Mouse (Mus musculus) layer of hippocampus, postnatal 36 days (tissue): ENCODE data around the gene Zfp658. TPM values are rescaled to one million over a fixed set of nuclear protein-coding genes. Genes with fewer than 3 reads are reported as not detected.

Experiments used
- DNase-seq, 2 experiments: peaks; one replicate each; pipeline ENCODE4 v3.0.0; 2022
- total RNA-seq, 2 experiments: library from RNA; stranded (reverse); gene quantifications; 2 replicates each; pipeline ENCODE4 v1.2.3; 2021

The Zfp658 gene
- total RNA-seq, 2 experiments from 2014 or later = 5.5 to 6.6 TPM

DNA sequence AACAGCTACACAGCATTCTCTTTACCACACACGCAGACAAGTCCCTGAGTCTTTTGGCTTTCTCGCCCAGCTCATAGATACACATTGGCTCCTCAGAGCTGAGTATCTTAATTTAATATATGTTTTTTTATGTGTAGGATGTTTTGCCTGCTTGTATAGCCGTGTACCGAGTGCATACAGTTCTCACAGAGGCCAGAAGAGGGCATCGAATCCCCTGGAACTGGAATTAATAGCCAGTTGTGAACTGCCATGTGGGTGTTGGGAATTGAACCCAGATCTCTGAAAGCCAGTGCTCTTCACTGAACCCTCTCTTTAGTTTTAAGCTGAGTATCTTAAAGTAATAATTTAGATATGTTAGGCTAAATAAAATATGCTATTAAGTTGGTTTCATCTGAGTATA lies 22.7 kb downstream of the Zfp658 start:
- DNase-seq = no peak

GRCm38 (mm10) chr7:43601884-43602283 lies 39.8 kb downstream of the Zfp658 start:
- no peak for DNase-seq

GRCm38 (mm10) chr7:43606896-43607742 lies 45.1 kb downstream of the Zfp658 start, which contains the start of gene Zfp819:
TSS of gene Zfp819 (plus strand) at chr7:43607169.
- peak; percentile 58 to 62 for DNase-seq

- DNase-seq = no peak
Measured at GRCm38 (mm10) chr7:43607743-43608287, 45.8 kb downstream of the Zfp658 start.

- no peak for DNase-seq
Measured at GRCm38 (mm10) chr7:43608316-43608824, 46.3 kb downstream of the Zfp658 start.

- DNase-seq = no peak
Measured at GRCm38 (mm10) chr7:43613816-43614551, 51.9 kb downstream of the Zfp658 start.

DNA sequence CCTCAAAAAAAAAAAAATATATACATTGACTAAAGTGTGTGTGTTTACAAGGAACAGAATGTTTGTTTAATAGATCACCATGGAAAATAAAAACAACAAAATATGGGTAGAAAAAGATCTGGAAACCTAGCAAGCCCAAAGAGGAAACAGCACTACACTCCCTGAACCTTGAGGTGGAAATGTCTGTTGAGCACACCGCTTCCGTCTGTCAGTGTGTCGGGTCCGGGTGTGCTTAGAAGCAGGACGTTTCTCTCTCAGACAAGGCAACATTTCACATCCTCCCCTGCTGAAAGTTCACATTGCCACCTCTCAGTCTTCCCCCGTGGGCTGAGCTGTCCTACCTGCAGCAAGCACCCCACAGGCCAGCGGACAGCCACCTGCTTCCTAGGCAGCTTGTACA lies 60.9 kb downstream of the Zfp658 start:
- DNase-seq = no peak

DNA sequence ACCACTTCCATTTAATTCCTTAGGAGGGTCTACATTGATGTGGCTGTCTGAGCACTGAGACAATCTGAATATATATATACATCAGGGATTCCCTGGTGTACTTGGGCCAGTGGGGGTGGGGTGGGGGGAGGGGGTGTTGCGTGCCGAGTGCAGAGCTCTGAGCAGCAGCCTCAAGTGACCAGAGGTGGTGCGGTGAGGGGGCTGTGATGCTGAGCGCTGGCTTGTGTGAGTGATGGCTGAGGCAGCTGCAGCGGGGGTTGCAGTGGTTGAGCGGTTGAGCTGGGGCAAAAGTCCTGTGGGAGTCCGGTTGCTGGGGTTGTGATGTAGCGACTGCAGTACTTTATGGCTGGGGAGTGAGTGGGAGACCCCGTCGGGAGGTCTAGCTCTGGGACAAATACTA lies 61.8 kb downstream of the Zfp658 start:
- DNase-seq = no peak

Other genes with a start within 250 kb of the Zfp658 start
- 10 to 100 TPM; 25.3 to 26.2 TPM for gene Zfp715, start 249.0 kb upstream of the Zfp658 start, total RNA-seq
- under 1 TPM; 0.57 to 0.68 TPM for gene Siglecf, start 210.9 kb upstream of the Zfp658 start, total RNA-seq
- not detected for gene Siglecg, start 154.1 kb upstream of the Zfp658 start, total RNA-seq
- not detected for gene Lim2, start 134.6 kb upstream of the Zfp658 start, total RNA-seq
- gene Nkg7, start 125.2 kb upstream of the Zfp658 start, total RNA-seq = not detected
- gene Cldnd2, start 121.5 kb upstream of the Zfp658 start, total RNA-seq = not detected
- gene Etfb, start 118.2 kb upstream of the Zfp658 start, total RNA-seq = 10 to 100 TPM; 68.4 to 74.4 TPM
- under 1 TPM; 0.80 to 0.86 TPM for gene Gm45233, start 118.1 kb upstream of the Zfp658 start, total RNA-seq
- 1 to 10 TPM; 2.3 to 3.0 TPM for gene Vsig10l, start 99.1 kb upstream of the Zfp658 start, total RNA-seq
- 10 to 100 TPM; 22.7 to 23.6 TPM for gene Iglon5, start 72.2 kb upstream of the Zfp658 start, total RNA-seq
- not detected for gene 4931406B18Rik, start 56.3 kb upstream of the Zfp658 start, total RNA-seq
- 1 to 10 TPM; 4.2 TPM for gene Cd33, start 17.8 kb upstream of the Zfp658 start, total RNA-seq
- 10 to 100 TPM; 22.0 to 22.1 TPM for gene Zfp719, start 17.4 kb downstream of the Zfp658 start, total RNA-seq
- gene Zfp819, start 44.9 kb downstream of the Zfp658 start, total RNA-seq = under 1 TPM; 0.15 to 0.20 TPM
- under 1 TPM in 1 of 2 experiments, not detected in 1; 0.25 TPM for gene Ceacam18, start 72.5 kb downstream of the Zfp658 start, total RNA-seq
- 1 to 10 TPM in 1 of 2 experiments, under 1 TPM in 1; 0.83 to 1.4 TPM for gene Siglece, start 97.9 kb downstream of the Zfp658 start, total RNA-seq
- 10 to 100 TPM; 11.7 to 11.8 TPM for gene Ctu1, start 109.8 kb downstream of the Zfp658 start, total RNA-seq
- not detected for gene Klk14, start 128.2 kb downstream of the Zfp658 start, total RNA-seq
- gene Klk13, start 150.3 kb downstream of the Zfp658 start, total RNA-seq = not detected
- not detected for gene Klk12, start 206.6 kb downstream of the Zfp658 start, total RNA-seq
- gene Klk11, start 212.3 kb downstream of the Zfp658 start, total RNA-seq = not detected
- gene Klk10, start 218.8 kb downstream of the Zfp658 start, total RNA-seq = under 1 TPM; 0.83 to 1.00 TPM
- gene Klk9, start 229.6 kb downstream of the Zfp658 start, total RNA-seq = not detected
- gene Klk8, start 235.3 kb downstream of the Zfp658 start, total RNA-seq = 10 to 100 TPM; 25.4 to 31.7 TPM
- under 1 TPM; 0.38 to 0.47 TPM for gene Klk7, start 249.0 kb downstream of the Zfp658 start, total RNA-seq